Mouse (Mus musculus) heart, embryonic 16.5 days (tissue): ENCODE results near the gene Zfp687. TPM values are rescaled to one million over a fixed set of nuclear protein-coding genes. Genes with fewer than 3 reads are reported as not detected.
A peak's percentile ranks its signal among the peaks of the same experiment; 100 is the strongest.
"Not testable (repeated sequence)": the region's sequence is repeated elsewhere in the genome, so short reads cannot be mapped to it uniquely, and the experiment has no call there.

Experiments
- ATAC-seq: fragments of 200-750 bp; cut with Nextera tagmentation; replicated peaks from 2 replicates; pipeline ENCODE4 v1.8.0; 2017; ENCODE audit warnings: moderate number of reproducible peaks; ENCODE audit not compliant: insufficient read depth, low FRiP score; ENCODE audit errors: extremely low read depth
- H3K27ac ChIP-seq: fragments of 300-500 bp; sonication (generic); 2 replicates; pipeline ENCODE4 v1.5.1; 2014; ENCODE audit warnings: mild to moderate bottlenecking, low read length, control low read depth, moderate library complexity
- H3K27me3 ChIP-seq: fragments of 300-500 bp; sonication (generic); 2 replicates; pipeline ENCODE4 v1.6.1; 2014; ENCODE audit warnings: low read length, mixed read lengths; ENCODE audit not compliant: control insufficient read depth, insufficient read depth
- H3K36me3 ChIP-seq: fragments of 300-500 bp; sonication (generic); 2 replicates; pipeline ENCODE4 v1.6.1; 2014; ENCODE audit not compliant: control insufficient read depth, insufficient read depth
- H3K4me1 ChIP-seq: fragments of 300-500 bp; sonication (generic); 2 replicates; pipeline ENCODE4 v1.6.1; 2014; ENCODE audit warnings: low read length, mixed read lengths; ENCODE audit not compliant: control insufficient read depth, insufficient read depth
- H3K4me2 ChIP-seq: fragments of 300-500 bp; sonication (generic); 2 replicates; pipeline ENCODE4 v1.6.1; 2014; ENCODE audit warnings: low read depth, mild to moderate bottlenecking, control low read depth, low read length
- H3K4me3 ChIP-seq: fragments of 300-500 bp; sonication (generic); 2 replicates; pipeline ENCODE4 v1.5.1; 2014; ENCODE audit warnings: mild to moderate bottlenecking, control low read depth, low read length
- H3K9ac ChIP-seq: fragments of 300-500 bp; sonication (generic); 2 replicates; pipeline ENCODE4 v1.6.1; 2014; ENCODE audit warnings: low read length, control low read depth
- H3K9me3 ChIP-seq: fragments of 300-500 bp; sonication (generic); replicated peaks from 2 replicates; pipeline ENCODE4 v1.6.1; 2016; ENCODE audit warnings: low read length; ENCODE audit not compliant: control insufficient read depth
- WGBS: fragments of 180-500 bp; shearing (Covaris S2); extraction: QIAGEN DNeasy Blood & Tissue Kit; methylation state at CpG from one replicate; pipeline ENCODE4 v1.1.7; 2014; 5-methylcytosine and 5-hydroxymethylcytosine counted together
- polyA plus RNA-seq: library from polyadenylated mRNA; unstranded; fragments of >200 nt; fragmentation: Nextera tagmentation; extraction: Ambion mirVana; gene quantifications from 2 replicates; pipeline ENCODE4 v1.2.1, GENCODE M21; 2015

The Zfp687 gene
- polyA plus RNA-seq, 1 experiment from 2014 or later = 16.4 TPM

DNA sequence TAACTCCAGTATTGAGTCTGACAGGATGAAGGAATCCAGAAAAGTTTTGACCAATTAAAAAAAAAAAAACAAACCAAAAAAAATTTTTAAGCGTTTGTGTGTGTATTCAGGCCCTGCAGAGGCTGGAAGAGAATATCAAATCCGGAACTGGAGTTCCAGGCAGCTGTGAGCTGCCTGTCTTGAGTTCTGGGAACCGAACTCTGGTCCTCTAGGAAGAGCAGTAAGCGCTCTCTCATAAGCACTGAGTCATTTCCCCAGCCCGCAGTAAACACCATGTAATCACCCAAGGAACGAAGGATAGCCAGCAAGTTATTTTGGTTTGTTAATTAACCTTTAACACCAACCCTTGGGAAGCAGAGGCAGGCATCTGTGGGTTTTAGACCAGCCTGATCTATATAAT lies 28.0 kb upstream of the Zfp687 start:
- Histone ChIP-seq H3K4me2 (no peak overlapping the region), H3K9me3 (no peaks in the 10 kb centered on the region), H3K27ac (no peak overlapping the region), H3K9ac (no peak overlapping the region), H3K4me1 (peaks cover 7% of the 10 kb centered on the region), H3K36me3 (peaks cover 5% of the 10 kb centered on the region; the same call in 1 of the 2 replicates), H3K27me3 (no peaks in the 10 kb centered on the region), H3K4me3 (no peak overlapping the region)
- 65% methylated on average over 6 of the region's 6 CpGs for WGBS
- ATAC-seq = no peak

DNA sequence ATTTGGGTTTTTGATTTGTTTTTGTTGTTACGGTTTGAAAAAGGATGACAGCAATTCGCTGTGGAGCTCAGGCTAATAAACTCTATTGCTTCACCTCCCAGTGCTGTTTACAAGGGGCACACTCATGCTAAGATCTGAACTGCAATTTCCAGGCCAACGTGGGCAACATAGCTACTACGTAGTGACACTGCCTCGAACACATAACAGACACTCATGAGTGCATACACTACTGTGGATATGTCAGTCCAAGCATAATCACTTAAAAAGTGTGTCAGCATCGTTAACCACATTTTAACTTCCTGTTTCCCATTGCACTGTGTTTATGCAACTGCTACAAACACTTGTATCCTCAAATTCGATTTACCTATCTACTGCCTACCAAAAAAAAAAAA lies 27.6 kb upstream of the Zfp687 start:
- ATAC-seq = peak; percentile 46
- Histone ChIP-seq H3K4me1 (peaks cover 7% of the 10 kb centered on the region), H3K4me3 (peak overlapping the region; percentile 82), H3K27ac (peak overlapping the region; percentile 28), H3K9me3 (no peaks in the 10 kb centered on the region), H3K9ac (0 out of 2 replicates have a peak overlapping the region, but pooled peaks have one; percentile 7), H3K36me3 (peaks cover 7% of the 10 kb centered on the region; the same call in 1 of the 2 replicates), H3K4me2 (peak overlapping the region; percentile 56), H3K27me3 (no peaks in the 10 kb centered on the region)
- 23% methylated on average over 7 of the region's 7 CpGs for WGBS

DNA sequence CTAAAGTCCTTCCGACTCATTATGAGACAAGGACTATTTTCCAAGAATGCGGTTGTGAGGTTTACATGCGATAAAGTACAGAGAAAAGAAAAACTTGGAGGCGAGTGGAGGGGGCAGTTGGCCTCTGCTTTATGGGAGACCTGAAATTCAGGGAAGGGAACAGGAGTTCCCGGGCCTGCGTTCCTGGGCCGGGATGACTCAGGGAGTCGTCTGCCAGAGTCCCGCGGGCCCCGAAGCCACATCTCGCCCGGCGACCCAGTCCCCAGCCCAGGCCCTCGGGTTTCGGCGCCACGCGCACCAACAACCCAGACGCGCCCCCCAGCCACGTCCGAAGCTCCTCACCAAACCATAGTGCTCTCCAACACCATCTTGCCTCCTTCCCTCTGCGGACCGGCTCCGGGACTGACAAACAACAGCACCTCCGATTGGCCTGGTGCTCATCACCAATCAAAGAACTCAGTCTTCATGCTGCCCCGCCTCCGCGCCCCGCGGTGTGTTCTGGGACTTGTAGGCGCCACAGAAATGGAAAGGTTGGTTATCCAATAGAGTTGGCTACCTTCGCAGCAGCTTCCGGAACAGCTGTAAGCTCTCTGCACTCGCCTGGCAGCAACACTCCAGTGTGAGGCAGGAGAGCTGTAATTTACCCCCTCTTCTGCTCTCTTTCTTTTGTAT lies 27.1 kb upstream of the Zfp687 start, which contains the start of gene Psmd4:
Gene Psmd4 (minus strand): TSS at position 449 of the 672 bp plus-strand sequence.
- peak within 1 kb of the TSS; percentile 82 for H3K4me3 ChIP-seq
- peaks cover 7% of the 10 kb centered on the region; the same call in 1 of the 2 replicates for H3K36me3 ChIP-seq
- H3K27ac ChIP-seq = peak within 1 kb of the TSS; percentile 57
- H3K9me3 ChIP-seq = no peaks in the 10 kb centered on the region
- no peaks in the 10 kb centered on the region for H3K27me3 ChIP-seq
- WGBS = under 1% methylated on average over 36 of the region's 36 CpGs
- ATAC-seq = peak; percentile 99
- peak within 1 kb of the TSS; percentile 88 for H3K9ac ChIP-seq
- peak within 1 kb of the TSS; percentile 70 for H3K4me2 ChIP-seq
- H3K4me1 ChIP-seq = peaks cover 7% of the 10 kb centered on the region

GRCm38 (mm10) chr3:95041625-95042024 lies 26.4 kb upstream of the Zfp687 start:
- H3K4me3 ChIP-seq = peak overlapping the region; percentile 82
- H3K36me3 ChIP-seq = peaks cover 7% of the 10 kb centered on the region; the same call in 1 of the 2 replicates
- no peak for ATAC-seq
- H3K27ac ChIP-seq = no peak overlapping the region
- no peaks in the 10 kb centered on the region for H3K9me3 ChIP-seq
- peaks cover 7% of the 10 kb centered on the region for H3K4me1 ChIP-seq
- H3K4me2 ChIP-seq = peak overlapping the region; percentile 70
- WGBS = 12% methylated on average over 3 of the region's 3 CpGs
- peak overlapping the region; percentile 88 for H3K9ac ChIP-seq
- H3K27me3 ChIP-seq = no peaks in the 10 kb centered on the region

DNA sequence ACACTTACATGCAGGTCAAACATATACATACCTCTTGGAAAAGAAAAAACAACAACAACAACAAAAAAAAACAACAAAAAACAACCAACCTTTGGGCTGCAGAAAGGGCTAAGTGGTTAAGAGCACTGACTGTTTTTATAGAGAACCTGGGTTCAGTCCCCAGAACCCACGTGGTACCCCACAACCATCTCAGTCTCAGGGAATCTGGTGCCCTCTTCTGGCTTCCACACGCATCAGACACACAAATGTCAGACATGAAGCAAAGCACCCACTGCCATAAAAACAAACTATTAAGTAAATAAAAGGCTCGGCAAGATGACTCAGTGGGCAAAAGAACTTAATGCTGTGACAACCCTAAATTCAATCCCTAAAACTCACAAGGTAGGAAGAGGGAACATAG lies 14.7 kb upstream of the Zfp687 start:
- ATAC-seq = no peak
- H3K27ac ChIP-seq = no peak overlapping the region
- 74% methylated on average over 3 of the region's 3 CpGs for WGBS
- H3K4me2 ChIP-seq = no peak overlapping the region
- H3K27me3 ChIP-seq = no peaks in the 10 kb centered on the region
- no peak overlapping the region for H3K4me3 ChIP-seq
- no peaks in the 10 kb centered on the region for H3K9me3 ChIP-seq
- H3K4me1 ChIP-seq = peaks cover 8% of the 10 kb centered on the region
- H3K36me3 ChIP-seq = peaks cover 39% of the 10 kb centered on the region
- no peak overlapping the region for H3K9ac ChIP-seq

- H3K27me3 ChIP-seq, H3K27ac ChIP-seq, H3K9me3 ChIP-seq, H3K4me3 ChIP-seq, H3K4me2 ChIP-seq, ATAC-seq, H3K9ac ChIP-seq: not testable (repeated sequence)
- H3K4me1 ChIP-seq = peaks cover 13% of the 10 kb centered on the region
- WGBS = 75% methylated on average over 3 of the region's 3 CpGs
- H3K36me3 ChIP-seq = peaks cover 33% of the 10 kb centered on the region
Observed at GRCm38 (mm10) chr3:95029291-95029827, 14.1 kb upstream of the Zfp687 start.

DNA sequence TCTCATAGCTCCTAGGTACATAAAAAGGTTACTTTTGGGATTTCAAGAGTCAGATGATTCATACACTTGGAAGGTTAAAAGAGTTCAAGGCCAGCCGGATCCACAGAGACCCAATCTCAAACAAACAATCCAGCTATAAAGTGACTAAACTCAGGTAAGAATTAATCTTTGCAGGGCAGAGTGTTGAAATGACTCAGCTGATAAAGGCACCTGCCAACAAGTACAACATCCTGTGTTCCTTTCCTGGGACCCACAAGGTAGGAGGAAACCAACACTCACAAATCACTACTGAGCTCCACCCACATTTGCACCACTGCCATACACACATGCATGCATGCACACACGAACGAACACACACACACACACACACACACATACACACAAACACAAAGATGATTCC lies 13.4 kb upstream of the Zfp687 start:
- H3K4me2 ChIP-seq = no peak overlapping the region
- H3K36me3 ChIP-seq = peaks cover 27% of the 10 kb centered on the region
- H3K27ac ChIP-seq = no peak overlapping the region
- WGBS = 71% methylated on average over 3 of the region's 3 CpGs
- H3K9ac ChIP-seq = no peak overlapping the region
- peaks cover 16% of the 10 kb centered on the region for H3K4me1 ChIP-seq
- H3K27me3 ChIP-seq = no peaks in the 10 kb centered on the region
- no peak for ATAC-seq
- H3K4me3 ChIP-seq = no peak overlapping the region
- H3K9me3 ChIP-seq = no peaks in the 10 kb centered on the region

GRCm38 (mm10) chr3:95027701-95028100 lies 12.5 kb upstream of the Zfp687 start:
- Histone ChIP-seq H3K27me3 (no peaks in the 10 kb centered on the region), H3K36me3 (peaks cover 18% of the 10 kb centered on the region), H3K4me1 (peaks cover 16% of the 10 kb centered on the region), H3K9me3 (no peaks in the 10 kb centered on the region), H3K4me3 (no peak overlapping the region), H3K4me2 (no peak overlapping the region), H3K27ac (no peak overlapping the region), H3K9ac (no peak overlapping the region)
- no peak for ATAC-seq
- 41% methylated on average over 5 of the region's 5 CpGs for WGBS

DNA sequence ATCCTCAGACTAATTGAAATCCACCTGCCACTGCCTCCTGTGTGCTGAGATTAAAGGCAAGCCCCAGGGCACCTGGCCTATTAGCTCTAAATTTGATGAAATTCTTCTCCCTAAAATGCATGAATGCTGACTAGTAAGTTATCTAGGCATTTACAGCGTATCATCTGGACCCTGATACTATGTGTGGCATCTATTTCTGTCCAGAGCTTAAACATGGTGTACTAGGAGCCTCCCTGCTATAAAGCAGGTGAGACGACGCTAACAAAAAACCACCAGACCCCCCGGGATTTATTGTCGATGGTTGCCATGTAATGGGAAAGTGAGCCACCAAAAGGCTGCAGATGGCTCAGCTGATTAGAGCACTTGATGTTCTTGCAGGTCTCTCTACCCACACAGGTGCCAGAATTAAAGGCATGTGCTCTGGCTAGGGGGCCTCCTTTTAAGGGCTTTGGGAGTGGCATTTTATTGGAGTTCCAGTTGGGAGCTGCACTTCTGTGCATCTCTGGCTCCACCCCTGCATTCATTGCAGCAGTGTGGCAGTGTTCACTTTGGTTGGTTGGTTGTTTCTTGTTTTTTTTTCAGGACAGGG lies 11.9 kb upstream of the Zfp687 start:
- no peak for ATAC-seq
- no peaks in the 10 kb centered on the region for H3K27me3 ChIP-seq
- no peaks in the 10 kb centered on the region for H3K9me3 ChIP-seq
- 61% methylated on average over 5 of the region's 5 CpGs for WGBS
- peaks cover 15% of the 10 kb centered on the region for H3K36me3 ChIP-seq
- no peak overlapping the region for H3K4me2 ChIP-seq
- H3K4me3 ChIP-seq = no peak overlapping the region
- peaks cover 16% of the 10 kb centered on the region for H3K4me1 ChIP-seq
- no peak overlapping the region for H3K27ac ChIP-seq
- H3K9ac ChIP-seq = no peak overlapping the region
